Mouse (Mus musculus) liver, adult 2 months (tissue): ENCODE measurements around the gene Chd8.

Source experiments
- CTCF ChIP-seq: fragments of 200-500 bp; IDR thresholded peaks from 2 replicates; pipeline ENCODE4 v1.5.1; 2011; ENCODE audit warnings: low read depth, low read length, control low read depth
- POLR2A ChIP-seq: fragments of 200-500 bp; IDR thresholded peaks from 2 replicates; pipeline ENCODE4 v1.6.1; 2011; ENCODE audit warnings: low read length, control low read depth; ENCODE audit not compliant: insufficient read depth; ENCODE audit errors: extremely low read depth

GRCm38 (mm10) chr14:52235165-52235564, 22.4 kb downstream of the Chd8 start:
- TF ChIP-seq CTCF (no peak), POLR2A (no peak)
